Mouse (Mus musculus) CD4-positive, CD25-positive, alpha-beta regulatory T cell (primary cell): ENCODE results near the gene Tspan8. TPM values are rescaled to one million over a fixed set of nuclear protein-coding genes. Genes with fewer than 3 reads are reported as not detected.

Experiments used
- polyA plus RNA-seq: library from polyadenylated mRNA; unstranded; fragments of 100-300 nt; shearing (Covaris generic); gene quantifications from one replicate; pipeline ENCODE4 v1.2.1, GENCODE M21; 2017

Tspan8 gene
- not detected for polyA plus RNA-seq

GRCm38 (mm10) chr10:115816511-115816910, at the start of gene Tspan8:
Gene Tspan8 (plus strand): TSS chr10:115816832.

Other genes starting within 250 kb of the Tspan8 start
- not detected for gene A930009A15Rik, start 246.8 kb upstream of the Tspan8 start, polyA plus RNA-seq
- 0.12 TPM for gene Lgr5, start 229.1 kb upstream of the Tspan8 start, polyA plus RNA-seq
- gene Ptprr, start 201.4 kb downstream of the Tspan8 start, polyA plus RNA-seq: 0.10 TPM